Mouse (Mus musculus): ENCODE results near the gene Phyh.

DNA sequence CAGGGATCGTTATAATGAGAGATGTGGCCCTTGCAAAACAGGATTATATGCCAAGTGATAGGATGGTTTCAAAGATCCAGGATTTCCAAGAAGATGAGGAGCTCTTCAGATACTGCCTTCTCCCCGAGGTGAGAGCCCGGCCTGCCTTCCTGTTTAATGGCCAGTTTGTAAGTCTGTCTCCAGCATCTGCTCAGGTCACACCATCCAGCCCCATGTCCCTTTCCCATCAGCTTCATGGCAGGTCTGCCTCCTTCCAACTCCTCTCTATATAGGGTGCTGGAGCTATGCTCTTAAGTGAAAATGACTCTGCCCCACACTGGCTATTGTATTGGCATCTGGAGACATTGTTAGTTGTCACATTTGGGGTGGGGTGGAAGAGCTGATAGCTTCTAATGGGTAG, 8.6 kb downstream of the Phyh start:
- no peak for TF ChIP-seq CTCF (conservative IDR thresholded peaks at IDR 0.05; ENCODE audit: insufficient read depth, insufficient read length, low read depth, low read length)
- TF ChIP-seq POLR2A (IDR thresholded peaks at IDR 0.05; ENCODE audit: low read depth, low read length), result no peak

Measured in kidney, adult 2 months (tissue).